Mouse (Mus musculus) G1E (cell line): ENCODE results near the gene Mum1l1.

Source experiments
- CTCF ChIP-seq: IDR thresholded peaks from 2 replicates; pipeline ENCODE4 v1.5.1; 2012; ENCODE audit warnings: low read depth, low read length, inconsistent platforms, mixed read lengths
- POLR2AphosphoS5 ChIP-seq: IDR thresholded peaks from 2 replicates; pipeline ENCODE4 v1.6.1; 2012; ENCODE audit warnings: low read depth, low read length, inconsistent platforms; ENCODE audit not compliant: insufficient replicate concordance

- no peak for TF ChIP-seq CTCF
- no peak for TF ChIP-seq POLR2AphosphoS5
Measured at GRCm38 (mm10) chrX:139216409-139216808, 6.6 kb downstream of the Mum1l1 start.
